Mouse (Mus musculus) stomach, postnatal 0 days (tissue): ENCODE results near the gene Arid1b. TPM values are rescaled to one million over a fixed set of nuclear protein-coding genes. Genes with fewer than 3 reads are reported as not detected.

ENCODE experiments used
- ATAC-seq: fragments of 200-750 bp; cut with Nextera tagmentation; 2 replicates; pipeline ENCODE4 v1.8.0; 2017; ENCODE audit not compliant: low FRiP score, low TSS enrichment
- DNase-seq: peaks from one replicate; pipeline ENCODE4 v3.0.0-alpha.2; 2016; ENCODE audit warnings: low spot score
- H3K27ac ChIP-seq: fragments of 300-500 bp; sonication (generic); replicated peaks from 2 replicates; pipeline ENCODE4 v1.5.1; 2014; ENCODE audit warnings: mild to moderate bottlenecking, control low read depth
- H3K27me3 ChIP-seq: fragments of 300-500 bp; sonication (generic); 2 replicates; pipeline ENCODE4 v1.6.1; 2014; ENCODE audit warnings: low read length; ENCODE audit not compliant: control insufficient read depth, insufficient read depth
- H3K36me3 ChIP-seq: fragments of 300-500 bp; sonication (generic); 2 replicates; pipeline ENCODE4 v1.6.1; 2014; ENCODE audit warnings: low read length, mixed read lengths; ENCODE audit not compliant: control insufficient read depth, insufficient read depth
- H3K4me1 ChIP-seq: fragments of 300-500 bp; sonication (generic); replicated peaks from 2 replicates; pipeline ENCODE4 v1.6.1; 2014; ENCODE audit warnings: antibody characterized with exemption; ENCODE audit not compliant: control insufficient read depth, insufficient read depth
- H3K4me2 ChIP-seq: fragments of 300-500 bp; sonication (generic); replicated peaks from 2 replicates; pipeline ENCODE4 v1.6.1; 2014; ENCODE audit warnings: low read depth, mild to moderate bottlenecking, control low read depth, moderate library complexity
- H3K4me3 ChIP-seq: fragments of 300-500 bp; sonication (generic); 2 replicates; pipeline ENCODE4 v1.5.1; 2014; ENCODE audit warnings: low read depth, low read length, control low read depth
- H3K9ac ChIP-seq: fragments of 300-500 bp; sonication (generic); 2 replicates; pipeline ENCODE4 v1.6.1; 2014; ENCODE audit warnings: mild to moderate bottlenecking, low read length, control low read depth, mixed read lengths
- H3K9me3 ChIP-seq: fragments of 300-500 bp; sonication (generic); 2 replicates; pipeline ENCODE4 v1.6.1; 2016; ENCODE audit warnings: low read length; ENCODE audit not compliant: control insufficient read depth
- CTCF ChIP-seq: IDR thresholded peaks from 2 replicates; pipeline ENCODE4 v1.5.1; 2016; ENCODE audit warnings: antibody characterized with exemption, low read depth, mild to moderate bottlenecking, moderate library complexity
- EP300 ChIP-seq: optimal IDR thresholded peaks from 2 replicates; pipeline ENCODE3; 2016; ENCODE audit warnings: antibody characterized with exemption
- WGBS: fragments of 180-500 bp; shearing (Covaris S2); extraction: QIAGEN DNeasy Blood & Tissue Kit; methylation state at CpG from one replicate; pipeline ENCODE4 v1.1.7; 2014; 5-methylcytosine and 5-hydroxymethylcytosine counted together
- polyA plus RNA-seq: library from polyadenylated mRNA; unstranded; fragments of >200 nt; fragmentation: Nextera tagmentation; extraction: Ambion mirVana; gene quantifications from 2 replicates; pipeline ENCODE4 v1.2.1, GENCODE M21; 2015

Gene Arid1b
- polyA plus RNA-seq, 1 experiment from 2014 or later = 5.6 TPM

GRCm38 (mm10) chr17:5179925-5180525 is 185.9 kb downstream of the Arid1b start:
- Histone ChIP-seq H3K4me3 (no peak overlapping the region), H3K9ac (no peak overlapping the region), H3K27me3 (no peaks in the 10 kb centered on the region), H3K36me3 (no peaks in the 10 kb centered on the region), H3K4me1 (peaks cover 18% of the 10 kb centered on the region), H3K4me2 (no peak overlapping the region), H3K27ac (no peak overlapping the region), H3K9me3 (no peaks in the 10 kb centered on the region)
- TF ChIP-seq EP300 (no peak), CTCF (no peak)
- DNase-seq = no peak
- 77% methylated on average over 4 of the region's 4 CpGs for WGBS
- peak; percentile 56 for ATAC-seq

- Histone ChIP-seq H3K9ac (no peak overlapping the region), H3K9me3 (no peaks in the 10 kb centered on the region), H3K4me1 (peaks cover 17% of the 10 kb centered on the region), H3K4me3 (no peak overlapping the region), H3K27me3 (no peaks in the 10 kb centered on the region), H3K4me2 (no peak overlapping the region), H3K36me3 (no peaks in the 10 kb centered on the region), H3K27ac (no peak overlapping the region)
- no peak for TF ChIP-seq CTCF
- no peak for TF ChIP-seq EP300
- no peak for ATAC-seq
- WGBS = 64% methylated on average over 6 of the region's 6 CpGs
- DNase-seq = no peak
Observed at GRCm38 (mm10) chr17:5180925-5181324, 186.8 kb downstream of the Arid1b start.

- 58% methylated on average over 4 of the region's 4 CpGs for WGBS
- TF ChIP-seq CTCF (no peak), EP300 (no peak)
- Histone ChIP-seq H3K9me3 (no peaks in the 10 kb centered on the region), H3K36me3 (no peaks in the 10 kb centered on the region), H3K9ac (no peak overlapping the region), H3K27ac (no peak overlapping the region), H3K4me2 (no peak overlapping the region), H3K4me3 (no peak overlapping the region), H3K27me3 (no peaks in the 10 kb centered on the region), H3K4me1 (peaks cover 12% of the 10 kb centered on the region; the same call in 1 of the 2 replicates)
- DNase-seq (no peak), ATAC-seq (peak; percentile 51)
Observed at GRCm38 (mm10) chr17:5182493-5182892, 188.4 kb downstream of the Arid1b start.

DNA sequence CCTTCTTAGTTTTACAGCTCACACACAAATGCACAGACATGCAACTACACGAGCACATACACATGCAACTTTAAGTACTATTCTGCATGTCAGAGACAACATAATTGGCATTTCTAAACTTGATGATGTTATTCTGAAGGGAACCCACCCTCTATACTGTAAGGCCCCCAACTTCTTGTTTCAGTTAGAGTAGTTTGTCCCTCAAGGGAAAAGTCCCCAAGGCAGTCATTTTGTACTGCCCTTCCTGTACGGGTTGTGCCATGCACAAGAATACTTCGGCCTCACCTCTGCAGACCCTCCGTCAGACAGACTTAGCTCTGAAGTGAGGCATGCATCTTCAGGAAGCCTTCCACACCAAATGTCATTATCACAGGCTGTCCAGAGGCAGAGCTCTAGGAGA is 191.4 kb downstream of the Arid1b start:
- Histone ChIP-seq H3K36me3 (no peaks in the 10 kb centered on the region), H3K27me3 (no peaks in the 10 kb centered on the region), H3K4me3 (no peak overlapping the region), H3K4me1 (0 out of 2 replicates have a peak, but pooled peaks cover 2% of the 10 kb centered on the region), H3K27ac (no peak overlapping the region), H3K4me2 (no peak overlapping the region), H3K9me3 (no peaks in the 10 kb centered on the region), H3K9ac (no peak overlapping the region)
- WGBS = 78% methylated on average over 4 of the region's 4 CpGs
- no peak for DNase-seq
- ATAC-seq = no peak
- TF ChIP-seq EP300 (no peak), CTCF (no peak)

- Histone ChIP-seq H3K9me3 (no peaks in the 10 kb centered on the region), H3K36me3 (no peaks in the 10 kb centered on the region), H3K27me3 (no peaks in the 10 kb centered on the region), H3K9ac (no peak overlapping the region), H3K4me3 (no peak overlapping the region), H3K4me1 (no peaks in the 10 kb centered on the region), H3K4me2 (no peak overlapping the region), H3K27ac (no peak overlapping the region)
- 73% methylated on average over 2 of the region's 2 CpGs for WGBS
- TF ChIP-seq CTCF (peak; percentile 71), EP300 (no peak)
- ATAC-seq (no peak), DNase-seq (peak; percentile 54)
Observed at GRCm38 (mm10) chr17:5187546-5187945, 193.4 kb downstream of the Arid1b start.

GRCm38 (mm10) chr17:5188400-5188799 is 194.3 kb downstream of the Arid1b start:
- no peak for ATAC-seq
- no peaks in the 10 kb centered on the region for H3K4me1 ChIP-seq
- H3K27ac ChIP-seq = no peak overlapping the region
- H3K4me2 ChIP-seq = no peak overlapping the region
- H3K27me3 ChIP-seq = no peaks in the 10 kb centered on the region
- no peaks in the 10 kb centered on the region for H3K36me3 ChIP-seq
- H3K9me3 ChIP-seq = no peaks in the 10 kb centered on the region
- no peak for DNase-seq
- H3K9ac ChIP-seq = no peak overlapping the region
- 67% methylated on average over 7 of the region's 7 CpGs for WGBS
- no peak overlapping the region for H3K4me3 ChIP-seq
- TF ChIP-seq EP300 (no peak), CTCF (no peak)
